Mouse (Mus musculus): Measurements from ENCODE around the gene Scarf1. TPM values are rescaled to one million over a fixed set of nuclear protein-coding genes. Genes with fewer than 3 reads are reported as not detected.

Gene Scarf1
- polyA plus RNA-seq, 1 experiment, result 1.0 TPM

DNA sequence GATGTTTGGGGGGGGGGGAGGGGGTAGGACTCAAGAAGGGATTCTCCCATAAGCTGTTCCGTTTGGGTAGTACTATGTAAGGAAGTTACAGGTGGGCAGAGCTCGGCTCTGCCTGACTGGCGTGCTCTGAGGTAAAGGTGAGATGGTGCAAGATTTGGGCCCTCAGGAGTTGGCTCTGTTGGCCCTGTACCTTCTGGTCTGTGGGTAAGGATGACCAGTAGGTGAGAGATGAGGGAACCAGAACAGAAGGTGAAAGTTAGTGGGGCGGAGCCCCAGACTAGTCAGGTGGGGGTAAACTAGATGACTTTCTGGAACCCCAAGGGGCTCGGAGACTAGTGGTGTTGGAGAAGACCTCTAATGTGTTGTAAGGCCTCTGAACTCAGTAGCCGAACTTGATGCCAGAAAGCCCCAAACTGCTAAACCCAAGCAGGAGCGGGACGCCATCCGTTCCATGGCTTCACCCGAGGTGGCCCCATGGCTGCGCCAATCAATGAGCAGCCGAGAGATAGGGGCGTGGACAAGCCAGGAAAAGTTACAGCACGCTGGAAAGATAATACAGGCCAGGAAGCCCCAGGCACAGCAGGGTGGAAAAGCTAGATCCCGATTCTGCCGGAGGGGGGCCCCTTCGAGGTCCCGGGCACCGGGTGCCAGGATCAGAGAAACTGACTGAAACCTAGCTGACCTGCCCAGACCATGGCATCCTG is 45.7 kb upstream of the Scarf1 start:
- Histone ChIP-seq H3K9me3 (replicated peaks; ENCODE audit: control insufficient read depth, insufficient read depth, low read length, poor library complexity, severe bottlenecking) (no peaks in the 10 kb centered on the region), H3K27me3 (ENCODE audit: control insufficient read depth, insufficient read depth, low read length, poor library complexity, severe bottlenecking) (no peaks in the 10 kb centered on the region), H3K4me1 (ENCODE audit: control insufficient read depth, insufficient read depth, low read length) (no peaks in the 10 kb centered on the region), H3K27ac (ENCODE audit: insufficient read depth, low read length) (no peak overlapping the region), H3K36me3 (ENCODE audit: control insufficient read depth, insufficient read depth, low read length, poor library complexity, severe bottlenecking) (peaks cover 5% of the 10 kb centered on the region), H3K4me3 (ENCODE audit: low read depth, low read length) (peak overlapping the region; percentile 69), H3K9ac (ENCODE audit: low read depth, poor library complexity, severe bottlenecking) (peak overlapping the region; percentile 79)
- TF ChIP-seq EP300 (IDR thresholded peaks at IDR 0.05; ENCODE audit: insufficient read depth, low read depth, low read length) (no peak), POLR2A (IDR thresholded peaks at IDR 0.05; ENCODE audit: insufficient read depth, low read length) (no peak), CTCF (IDR thresholded peaks at IDR 0.05; ENCODE audit: low read depth, low read length) (no peak)

DNA sequence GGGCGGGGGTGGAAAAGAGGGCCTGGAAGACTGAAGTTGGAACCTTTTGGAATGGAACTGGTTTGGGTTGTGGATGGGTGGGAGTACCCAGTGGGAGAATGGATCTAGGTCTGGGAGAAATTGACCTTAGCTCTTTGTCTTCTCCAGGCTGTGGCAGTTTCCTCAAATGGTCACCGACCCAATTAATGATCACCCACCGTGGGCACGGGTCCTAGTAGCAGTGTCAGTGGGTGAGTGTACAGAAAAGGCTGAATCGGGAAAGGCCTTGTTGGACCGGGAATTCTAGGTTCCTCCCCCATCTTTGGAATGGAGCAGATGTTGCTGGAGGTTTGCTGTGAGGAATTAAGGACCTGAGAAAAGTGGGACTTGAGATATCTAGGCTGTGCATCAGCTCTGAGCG is 44.9 kb upstream of the Scarf1 start:
- Histone ChIP-seq H3K9me3 (replicated peaks; ENCODE audit: control insufficient read depth, insufficient read depth, low read length, poor library complexity, severe bottlenecking) (no peaks in the 10 kb centered on the region), H3K9ac (ENCODE audit: low read depth, poor library complexity, severe bottlenecking) (peak overlapping the region; percentile 79), H3K27ac (ENCODE audit: insufficient read depth, low read length) (no peak overlapping the region), H3K4me1 (ENCODE audit: control insufficient read depth, insufficient read depth, low read length) (no peaks in the 10 kb centered on the region), H3K4me3 (ENCODE audit: low read depth, low read length) (peak overlapping the region; percentile 69), H3K27me3 (ENCODE audit: control insufficient read depth, insufficient read depth, low read length, poor library complexity, severe bottlenecking) (no peaks in the 10 kb centered on the region), H3K36me3 (ENCODE audit: control insufficient read depth, insufficient read depth, low read length, poor library complexity, severe bottlenecking) (peaks cover 5% of the 10 kb centered on the region)
- TF ChIP-seq CTCF (IDR thresholded peaks at IDR 0.05; ENCODE audit: low read depth, low read length), result no peak
- no peak for TF ChIP-seq EP300 (IDR thresholded peaks at IDR 0.05; ENCODE audit: insufficient read depth, low read depth, low read length)
- no peak for TF ChIP-seq POLR2A (IDR thresholded peaks at IDR 0.05; ENCODE audit: insufficient read depth, low read length)

DNA sequence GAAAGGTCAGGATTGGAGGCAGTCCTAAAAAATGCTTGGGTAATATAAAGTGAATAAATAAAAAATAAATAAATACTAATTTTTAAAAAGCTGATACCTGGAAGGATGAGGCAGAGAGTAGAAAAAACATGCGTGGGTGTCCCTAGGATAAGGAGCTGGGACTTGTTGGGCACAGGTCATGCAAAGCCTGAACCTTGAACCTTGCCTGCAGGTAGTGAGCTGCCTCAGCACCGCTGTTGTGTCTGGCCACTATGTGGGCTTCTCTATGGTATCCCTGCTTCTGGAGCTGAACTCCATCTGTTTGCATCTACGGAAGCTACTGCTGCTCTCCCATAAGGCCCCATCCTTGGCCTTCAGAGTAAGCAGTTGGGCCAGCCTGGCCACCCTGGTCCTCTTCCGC is 44.1 kb upstream of the Scarf1 start:
- no peak overlapping the region for H3K27ac ChIP-seq (ENCODE audit: insufficient read depth, low read length)
- H3K4me1 ChIP-seq (ENCODE audit: control insufficient read depth, insufficient read depth, low read length), result no peaks in the 10 kb centered on the region
- no peak overlapping the region for H3K4me3 ChIP-seq (ENCODE audit: low read depth, low read length)
- TF ChIP-seq EP300 (IDR thresholded peaks at IDR 0.05; ENCODE audit: insufficient read depth, low read depth, low read length), result no peak
- no peak for TF ChIP-seq CTCF (IDR thresholded peaks at IDR 0.05; ENCODE audit: low read depth, low read length)
- TF ChIP-seq POLR2A (IDR thresholded peaks at IDR 0.05; ENCODE audit: insufficient read depth, low read length), result no peak
- no peaks in the 10 kb centered on the region for H3K9me3 ChIP-seq (replicated peaks; ENCODE audit: control insufficient read depth, insufficient read depth, low read length, poor library complexity, severe bottlenecking)
- H3K9ac ChIP-seq (ENCODE audit: low read depth, poor library complexity, severe bottlenecking), result no peak overlapping the region
- no peaks in the 10 kb centered on the region for H3K27me3 ChIP-seq (ENCODE audit: control insufficient read depth, insufficient read depth, low read length, poor library complexity, severe bottlenecking)
- peaks cover 5% of the 10 kb centered on the region for H3K36me3 ChIP-seq (ENCODE audit: control insufficient read depth, insufficient read depth, low read length, poor library complexity, severe bottlenecking)

DNA sequence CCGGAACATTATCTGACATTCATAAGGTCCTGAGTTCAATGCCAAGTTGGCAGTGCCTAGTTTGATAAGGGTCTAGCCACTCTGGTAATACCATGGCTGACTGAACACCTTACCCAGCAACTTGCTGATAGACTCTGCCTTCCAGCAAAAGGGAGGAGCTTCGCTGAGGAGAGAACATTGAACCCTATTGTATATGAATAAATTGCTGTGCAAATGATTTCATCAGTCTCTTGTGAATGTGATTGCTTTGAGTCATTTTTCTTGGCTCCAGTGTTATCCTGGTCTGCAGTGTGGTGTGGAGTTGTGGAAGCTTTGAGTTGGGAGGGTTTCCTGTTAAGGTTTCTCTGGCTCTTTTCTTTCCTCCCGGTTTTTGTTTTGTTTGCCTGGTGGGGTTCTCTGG is 42.7 kb upstream of the Scarf1 start:
- H3K4me1 ChIP-seq (ENCODE audit: control insufficient read depth, insufficient read depth, low read length), result no peaks in the 10 kb centered on the region
- no peak overlapping the region for H3K4me3 ChIP-seq (ENCODE audit: low read depth, low read length)
- no peaks in the 10 kb centered on the region for H3K27me3 ChIP-seq (ENCODE audit: control insufficient read depth, insufficient read depth, low read length, poor library complexity, severe bottlenecking)
- peaks cover under 1% of the 10 kb centered on the region for H3K36me3 ChIP-seq (ENCODE audit: control insufficient read depth, insufficient read depth, low read length, poor library complexity, severe bottlenecking)
- H3K9me3 ChIP-seq (replicated peaks; ENCODE audit: control insufficient read depth, insufficient read depth, low read length, poor library complexity, severe bottlenecking), result no peaks in the 10 kb centered on the region
- H3K27ac ChIP-seq (ENCODE audit: insufficient read depth, low read length), result no peak overlapping the region
- TF ChIP-seq CTCF (IDR thresholded peaks at IDR 0.05; ENCODE audit: low read depth, low read length) (no peak), POLR2A (IDR thresholded peaks at IDR 0.05; ENCODE audit: insufficient read depth, low read length) (no peak), EP300 (IDR thresholded peaks at IDR 0.05; ENCODE audit: insufficient read depth, low read depth, low read length) (no peak)
- H3K9ac ChIP-seq (ENCODE audit: low read depth, poor library complexity, severe bottlenecking), result no peak overlapping the region

DNA sequence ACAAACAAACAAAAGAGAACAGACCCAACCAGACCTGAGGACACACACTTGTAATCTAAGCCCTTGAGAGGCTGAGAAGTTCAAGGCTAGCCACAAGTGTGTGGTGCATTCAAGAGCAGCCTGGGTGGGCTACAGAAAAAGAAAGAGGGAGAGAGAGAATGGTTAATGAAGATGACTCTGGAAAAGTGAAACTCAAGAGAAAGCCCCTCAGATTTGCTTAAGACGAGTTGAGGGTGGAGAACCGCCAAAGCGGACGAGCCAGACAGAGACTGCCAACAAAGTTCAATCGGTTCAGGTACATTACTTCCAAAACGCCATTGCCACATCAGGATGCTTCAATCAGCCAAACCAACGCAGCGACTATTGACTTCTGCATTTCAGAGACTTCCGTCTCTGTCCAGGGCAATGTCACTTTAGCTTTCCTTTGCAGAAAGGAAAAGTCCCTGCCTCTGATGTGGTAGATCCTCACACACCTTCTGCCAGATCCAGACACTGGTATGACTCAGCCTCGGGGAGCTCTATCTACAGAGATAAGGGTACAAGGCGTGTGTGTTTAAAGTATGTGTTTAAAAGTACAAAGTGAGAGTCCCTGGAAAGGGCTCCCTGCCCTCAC is 40.8 kb upstream of the Scarf1 start:
- TF ChIP-seq CTCF (IDR thresholded peaks at IDR 0.05; ENCODE audit: low read depth, low read length) (no peak), POLR2A (IDR thresholded peaks at IDR 0.05; ENCODE audit: insufficient read depth, low read length) (no peak), EP300 (IDR thresholded peaks at IDR 0.05; ENCODE audit: insufficient read depth, low read depth, low read length) (no peak)
- Histone ChIP-seq H3K27ac (ENCODE audit: insufficient read depth, low read length) (no peak overlapping the region), H3K27me3 (ENCODE audit: control insufficient read depth, insufficient read depth, low read length, poor library complexity, severe bottlenecking) (no peaks in the 10 kb centered on the region), H3K9ac (ENCODE audit: low read depth, poor library complexity, severe bottlenecking) (no peak overlapping the region), H3K9me3 (replicated peaks; ENCODE audit: control insufficient read depth, insufficient read depth, low read length, poor library complexity, severe bottlenecking) (no peaks in the 10 kb centered on the region), H3K4me3 (ENCODE audit: low read depth, low read length) (no peak overlapping the region), H3K36me3 (ENCODE audit: control insufficient read depth, insufficient read depth, low read length, poor library complexity, severe bottlenecking) (no peaks in the 10 kb centered on the region), H3K4me1 (ENCODE audit: control insufficient read depth, insufficient read depth, low read length) (no peaks in the 10 kb centered on the region)

DNA sequence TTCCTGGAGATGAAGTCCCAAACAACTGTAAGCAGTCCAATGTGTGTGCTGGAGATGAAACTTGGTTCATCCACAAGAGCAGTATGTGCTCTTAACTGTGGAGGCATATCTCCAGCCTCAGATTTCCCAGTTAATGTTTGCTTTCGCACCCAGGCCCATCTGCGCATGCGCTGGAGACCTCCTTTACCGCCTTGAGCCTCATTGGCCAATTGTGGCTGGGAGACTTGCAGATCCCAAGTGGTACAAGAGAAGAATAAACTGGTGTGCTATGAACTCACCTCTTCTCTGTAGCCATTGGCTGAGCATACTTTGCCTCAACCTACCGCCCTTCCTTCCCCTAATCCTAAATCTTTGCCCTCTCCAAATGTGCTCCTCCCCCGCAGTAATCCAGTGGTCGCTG is 40.0 kb upstream of the Scarf1 start:
- Histone ChIP-seq H3K36me3 (ENCODE audit: control insufficient read depth, insufficient read depth, low read length, poor library complexity, severe bottlenecking) (no peaks in the 10 kb centered on the region), H3K4me1 (ENCODE audit: control insufficient read depth, insufficient read depth, low read length) (no peaks in the 10 kb centered on the region), H3K27me3 (ENCODE audit: control insufficient read depth, insufficient read depth, low read length, poor library complexity, severe bottlenecking) (no peaks in the 10 kb centered on the region), H3K9me3 (replicated peaks; ENCODE audit: control insufficient read depth, insufficient read depth, low read length, poor library complexity, severe bottlenecking) (no peaks in the 10 kb centered on the region), H3K27ac (ENCODE audit: insufficient read depth, low read length) (no peak overlapping the region), H3K4me3 (ENCODE audit: low read depth, low read length) (no peak overlapping the region), H3K9ac (ENCODE audit: low read depth, poor library complexity, severe bottlenecking) (no peak overlapping the region)
- TF ChIP-seq EP300 (IDR thresholded peaks at IDR 0.05; ENCODE audit: insufficient read depth, low read depth, low read length), result no peak
- TF ChIP-seq POLR2A (IDR thresholded peaks at IDR 0.05; ENCODE audit: insufficient read depth, low read length), result no peak
- no peak for TF ChIP-seq CTCF (IDR thresholded peaks at IDR 0.05; ENCODE audit: low read depth, low read length)

All from ES-Bruce4 (cell line).